14 mouse cellular contexts compared by ENCODE assay signal in the genomic region with DNA sequence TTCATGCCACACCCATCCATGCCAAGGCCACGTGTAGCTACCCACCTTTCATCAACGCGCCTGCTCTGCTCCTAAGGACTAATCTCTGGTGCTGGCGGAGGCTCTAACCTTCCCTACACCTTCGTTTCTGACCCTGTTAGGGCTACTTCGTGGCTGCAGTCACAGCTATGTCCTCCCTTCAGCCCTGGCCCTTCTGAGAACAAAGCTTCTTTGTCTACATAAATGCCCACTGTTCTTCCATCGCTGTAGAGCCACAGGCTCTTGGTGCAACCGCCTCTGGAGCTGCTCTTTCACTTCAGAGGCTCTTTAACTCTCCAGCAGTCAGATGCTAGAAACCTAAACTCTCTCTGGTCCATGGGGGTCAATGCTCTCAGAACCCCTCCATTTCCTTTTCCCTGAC. TPM values are rescaled to one million over a fixed set of nuclear protein-coding genes. Genes with fewer than 3 reads are reported as not detected.
DNase-seq lines count a peak whose midpoint lies in the region; ATAC-seq and TF ChIP-seq lines count a peak whose summit lies in the region.
"Had no signal": no experiment of that assay in that cellular context is flagged by ENCODE, and none has a peak within 500 bp of the region (broad histone marks: within the 10 kb centered on the region; RNA-seq: fewer than 3 reads in every experiment).

No protein-coding gene starts in this region.

- no peaks in the 10 kb centered on the region for H3K27me3 ChIP-seq in hindbrain, embryonic 10.5 days (ENCODE audit: insufficient read depth, poor library complexity, severe bottlenecking)
- no peaks in the 10 kb centered on the region for H3K27me3 ChIP-seq in hindbrain, embryonic 11.5 days (ENCODE audit: control insufficient read depth, insufficient read depth, low read length)
- no peaks in the 10 kb centered on the region for H3K27me3 ChIP-seq in midbrain, embryonic 12.5 days
- H3K27me3 ChIP-seq in midbrain, embryonic 16.5 days (ENCODE audit: control insufficient read depth, insufficient read depth, low read depth, low read length), result no peaks in the 10 kb centered on the region
- no peaks in the 10 kb centered on the region for H3K27me3 ChIP-seq in midbrain, postnatal 0 days (ENCODE audit: insufficient read depth, low read length)
- H3K27me3 ChIP-seq: forebrain, embryonic 15.5 days; kidney, embryonic 15.5 days; limb, embryonic 15.5 days had no signal

- peak overlapping the region; percentile 75 for H3K27ac ChIP-seq in hindbrain, embryonic 10.5 days
- H3K27ac ChIP-seq in hindbrain, embryonic 11.5 days (ENCODE audit: low read depth, low read length), result no peak overlapping the region
- 0 out of 2 replicates have a peak overlapping the region, but pooled peaks have one; percentile 49 for H3K27ac ChIP-seq in midbrain, embryonic 12.5 days (replicated peaks)
- H3K27ac ChIP-seq in midbrain, embryonic 16.5 days (ENCODE audit: low read length), result no peak overlapping the region
- no peak overlapping the region for H3K27ac ChIP-seq in midbrain, postnatal 0 days (ENCODE audit: low read depth, low read length)
- H3K27ac ChIP-seq: forebrain, embryonic 15.5 days; kidney, embryonic 15.5 days; limb, embryonic 15.5 days had no signal

- no peaks in the 10 kb centered on the region for H3K9me3 ChIP-seq in hindbrain, embryonic 10.5 days
- H3K9me3 ChIP-seq in hindbrain, embryonic 11.5 days (ENCODE audit: control insufficient read depth, low read length), result no peaks in the 10 kb centered on the region
- H3K9me3 ChIP-seq in midbrain, embryonic 12.5 days, result no peaks in the 10 kb centered on the region
- H3K9me3 ChIP-seq in midbrain, embryonic 16.5 days (replicated peaks; ENCODE audit: control insufficient read depth, low read length, poor library complexity, severe bottlenecking), result no peaks in the 10 kb centered on the region
- no peaks in the 10 kb centered on the region for H3K9me3 ChIP-seq in midbrain, postnatal 0 days (ENCODE audit: low read length)
- H3K9me3 ChIP-seq: forebrain, embryonic 15.5 days; kidney, embryonic 15.5 days; limb, embryonic 15.5 days had no signal

- H3K4me2 ChIP-seq in hindbrain, embryonic 11.5 days (replicated peaks; ENCODE audit: low read depth, low read length), result no peak overlapping the region
- H3K4me2 ChIP-seq in midbrain, embryonic 12.5 days (replicated peaks), result no peak overlapping the region
- H3K4me2 ChIP-seq in midbrain, embryonic 16.5 days (ENCODE audit: low read length), result no peak overlapping the region
- H3K4me2 ChIP-seq in midbrain, postnatal 0 days (ENCODE audit: low read depth, low read length, poor library complexity, severe bottlenecking), result no peak overlapping the region
- H3K4me2 ChIP-seq: forebrain, embryonic 15.5 days; kidney, embryonic 15.5 days; limb, embryonic 15.5 days had no signal

- H3K4me3 ChIP-seq in hindbrain, embryonic 10.5 days, result peak overlapping the region; percentile 20
- no peak overlapping the region for H3K4me3 ChIP-seq in hindbrain, embryonic 11.5 days (ENCODE audit: low read depth, low read length)
- no peak overlapping the region for H3K4me3 ChIP-seq in midbrain, embryonic 12.5 days
- H3K4me3 ChIP-seq in midbrain, embryonic 16.5 days (ENCODE audit: low read depth, low read length), result no peak overlapping the region
- H3K4me3 ChIP-seq in midbrain, postnatal 0 days (ENCODE audit: low read depth, low read length), result no peak overlapping the region
- H3K4me3 ChIP-seq: forebrain, embryonic 15.5 days; kidney, embryonic 15.5 days; limb, embryonic 15.5 days had no signal

- no peak for TF ChIP-seq CTCF in midbrain, postnatal 0 days (IDR thresholded peaks at IDR 0.05)

- whole genome bisulfite sequencing in hindbrain, embryonic 10.5 days, result 61% methylated on average over 8 of the region's 8 CpGs
- 59% methylated on average over 8 of the region's 8 CpGs for WGBS in hindbrain, embryonic 11.5 days
- WGBS in midbrain, embryonic 12.5 days, result 64% methylated on average over 8 of the region's 8 CpGs
- 59% methylated on average over 8 of the region's 8 CpGs for WGBS in midbrain, embryonic 16.5 days
- 58% methylated on average over 8 of the region's 8 CpGs for WGBS in midbrain, postnatal 0 days

- ATAC-seq in hindbrain, embryonic 11.5 days (ENCODE audit: low FRiP score), result no peak
- ATAC-seq in midbrain, embryonic 12.5 days (ENCODE audit: low FRiP score, low read depth), result no peak
- ATAC-seq in midbrain, embryonic 16.5 days, result no peak
- no peak for ATAC-seq in midbrain, postnatal 0 days (ENCODE audit: low FRiP score)
- ATAC-seq: forebrain, embryonic 15.5 days had no signal

- peaks cover 38% of the 10 kb centered on the region for H3K4me1 ChIP-seq in hindbrain, embryonic 10.5 days (replicated peaks)
- peaks cover 3% of the 10 kb centered on the region for H3K4me1 ChIP-seq in hindbrain, embryonic 11.5 days (replicated peaks; ENCODE audit: control insufficient read depth, insufficient read depth, low read length)
- peaks cover 19% of the 10 kb centered on the region for H3K4me1 ChIP-seq in midbrain, embryonic 12.5 days
- H3K4me1 ChIP-seq in midbrain, embryonic 16.5 days (ENCODE audit: control insufficient read depth, insufficient read depth, low read length), result peaks cover 4% of the 10 kb centered on the region
- H3K4me1 ChIP-seq in midbrain, postnatal 0 days (ENCODE audit: insufficient read depth, low read length), result no peaks in the 10 kb centered on the region

- no peak overlapping the region for H3K9ac ChIP-seq in hindbrain, embryonic 11.5 days (ENCODE audit: low read depth, low read length)
- no peak overlapping the region for H3K9ac ChIP-seq in midbrain, embryonic 12.5 days (replicated peaks)
- no peak overlapping the region for H3K9ac ChIP-seq in midbrain, embryonic 16.5 days (ENCODE audit: low read depth, low read length)
- peak overlapping the region; percentile 29; the same call in 1 of the 2 replicates for H3K9ac ChIP-seq in midbrain, postnatal 0 days (replicated peaks; ENCODE audit: low read length, poor library complexity, severe bottlenecking)
- H3K9ac ChIP-seq: forebrain, embryonic 15.5 days; kidney, embryonic 15.5 days; limb, embryonic 15.5 days had no signal

- peak; percentile 23 for DNase-seq in cerebellum, adult 11-12 months
- DNase-seq in cerebellum, postnatal 4 days (ENCODE audit: low spot score in 2 of 2), result no peak
- DNase-seq in hindbrain, embryonic 10.5 days (ENCODE audit: low spot score), result no peak
- no peak for DNase-seq in hindbrain, embryonic 11.5 days (ENCODE audit: low spot score)
- DNase-seq in midbrain, postnatal 0 days (ENCODE audit: low spot score), result no peak
- no peak for DNase-seq in thymus, postnatal 14 days
- DNase-seq: adrenal gland, postnatal 25 days; cerebellum, adult 11 months; gastrocnemius, postnatal 25 days had no signal

- H3K36me3 ChIP-seq in hindbrain, embryonic 10.5 days, result peaks cover 79% of the 10 kb centered on the region
- peaks cover 2% of the 10 kb centered on the region; the same call in 1 of the 2 replicates for H3K36me3 ChIP-seq in hindbrain, embryonic 11.5 days (ENCODE audit: control insufficient read depth, insufficient read depth, low read length)
- peaks cover 29% of the 10 kb centered on the region for H3K36me3 ChIP-seq in midbrain, embryonic 12.5 days
- no peaks in the 10 kb centered on the region; the same call in 1 of the 2 replicates for H3K36me3 ChIP-seq in midbrain, embryonic 16.5 days (ENCODE audit: control insufficient read depth, insufficient read depth, low read length)
- H3K36me3 ChIP-seq in midbrain, postnatal 0 days (ENCODE audit: insufficient read depth, low read length), result peaks cover 5% of the 10 kb centered on the region; the same call in 1 of the 2 replicates

RNA-seq across cellular contexts. Expression of gene Tmcc2, which starts 24.8 kb away (rescaled TPM):
- polyA plus RNA-seq in hindbrain, embryonic 10.5 days (2016; fragmentation: Nextera tagmentation; extraction: Ambion mirVana), result 15.1 and 18.7 TPM in 2 replicates
- 12.0 and 14.1 TPM in 2 replicates for polyA plus RNA-seq in hindbrain, embryonic 11.5 days (2014; fragmentation: Nextera tagmentation; extraction: Ambion mirVana)
- 35.4 and 36.8 TPM in 2 replicates for polyA plus RNA-seq in midbrain, embryonic 12.5 days (2016; fragmentation: Nextera tagmentation; extraction: Ambion mirVana)
- polyA plus RNA-seq in midbrain, embryonic 16.5 days (2015; fragmentation: Nextera tagmentation; extraction: Ambion mirVana), result 33.3 and 38.1 TPM in 2 replicates
- 115 and 152 TPM in 2 replicates for total RNA-seq in midbrain, postnatal 0 days (2014; rRNA removed)
- polyA plus RNA-seq in midbrain, postnatal 0 days (2015; fragmentation: Nextera tagmentation; extraction: Ambion mirVana), result 35.4 and 36.3 TPM in 2 replicates

RNA-seq across cellular contexts. Expression of gene Nuak2, which starts 50.3 kb away (rescaled TPM):
- polyA plus RNA-seq in hindbrain, embryonic 10.5 days (2016; fragmentation: Nextera tagmentation; extraction: Ambion mirVana), result 42.3 and 44.4 TPM in 2 replicates
- 33.1 and 39.3 TPM in 2 replicates for polyA plus RNA-seq in hindbrain, embryonic 11.5 days (2014; fragmentation: Nextera tagmentation; extraction: Ambion mirVana)
- polyA plus RNA-seq in midbrain, embryonic 12.5 days (2016; fragmentation: Nextera tagmentation; extraction: Ambion mirVana), result 94.9 and 101 TPM in 2 replicates
- polyA plus RNA-seq in midbrain, embryonic 16.5 days (2015; fragmentation: Nextera tagmentation; extraction: Ambion mirVana), result 19.8 and 22.0 TPM in 2 replicates
- 7.0 and 7.1 TPM in 2 replicates for total RNA-seq in midbrain, postnatal 0 days (2014; rRNA removed)
- polyA plus RNA-seq in midbrain, postnatal 0 days (2015; fragmentation: Nextera tagmentation; extraction: Ambion mirVana), result 9.9 TPM in 2 replicates

RNA-seq across cellular contexts. Expression of gene Dstyk, which starts 51.1 kb away (rescaled TPM):
- 10.6 and 12.3 TPM in 2 replicates for polyA plus RNA-seq in hindbrain, embryonic 10.5 days (2016; fragmentation: Nextera tagmentation; extraction: Ambion mirVana)
- polyA plus RNA-seq in hindbrain, embryonic 11.5 days (2014; fragmentation: Nextera tagmentation; extraction: Ambion mirVana), result 11.5 and 12.3 TPM in 2 replicates
- polyA plus RNA-seq in midbrain, embryonic 12.5 days (2016; fragmentation: Nextera tagmentation; extraction: Ambion mirVana), result 17.6 and 17.9 TPM in 2 replicates
- polyA plus RNA-seq in midbrain, embryonic 16.5 days (2015; fragmentation: Nextera tagmentation; extraction: Ambion mirVana), result 10.3 and 10.5 TPM in 2 replicates
- 14.6 and 21.2 TPM in 2 replicates for total RNA-seq in midbrain, postnatal 0 days (2014; rRNA removed)
- 5.4 and 5.6 TPM in 2 replicates for polyA plus RNA-seq in midbrain, postnatal 0 days (2015; fragmentation: Nextera tagmentation; extraction: Ambion mirVana)

Comparison
In these comparisons a context has a peak if more than half of its experiments do, and no peak if none do; other contexts are left out.
1. H3K27ac ChIP-seq: peak in hindbrain, embryonic 10.5 days (single experiment) and midbrain, embryonic 12.5 days (single experiment); none in hindbrain, embryonic 11.5 days (single experiment), midbrain, embryonic 16.5 days (single experiment) and midbrain, postnatal 0 days (single experiment).